Mouse (Mus musculus): ENCODE data around the gene D330045A20Rik. TPM values are rescaled to one million over a fixed set of nuclear protein-coding genes. Genes with fewer than 3 reads are reported as not detected.

Gene D330045A20Rik
- polyA plus RNA-seq, 1 experiment from 2014 or later, result 0.99 TPM

GRCm38 (mm10) chrX:139596404-139596803 lies 116.2 kb downstream of the D330045A20Rik start:
- no peak for ATAC-seq (ENCODE audit: low FRiP score, low TSS enrichment)
- WGBS, result 75% methylated on average over 6 of the region's 6 CpGs
- no peak overlapping the region for H3K4me2 ChIP-seq (replicated peaks; ENCODE audit: low read depth)
- no peak overlapping the region for H3K27ac ChIP-seq (replicated peaks)
- no peak overlapping the region for H3K9ac ChIP-seq (ENCODE audit: low read length)
- DNase-seq (ENCODE audit: low spot score), result no peak
- no peak overlapping the region for H3K4me3 ChIP-seq (ENCODE audit: low read depth, low read length)
- no peaks in the 10 kb centered on the region for H3K27me3 ChIP-seq (ENCODE audit: control insufficient read depth, insufficient read depth, low read length)
- TF ChIP-seq CTCF (IDR thresholded peaks at IDR 0.05; ENCODE audit: low read depth) (no peak), EP300 (optimal IDR thresholded peaks at IDR 0.05) (no peak)
- H3K4me1 ChIP-seq (replicated peaks; ENCODE audit: control insufficient read depth, insufficient read depth), result no peaks in the 10 kb centered on the region
- no peaks in the 10 kb centered on the region for H3K36me3 ChIP-seq (ENCODE audit: control insufficient read depth, insufficient read depth, low read length)
- no peaks in the 10 kb centered on the region for H3K9me3 ChIP-seq (ENCODE audit: control insufficient read depth, low read length)

Other genes starting within 250 kb of the D330045A20Rik start
- gene Trap1a, start 146.7 kb upstream of the D330045A20Rik start, polyA plus RNA-seq (2015; fragmentation: Nextera tagmentation; extraction: Ambion mirVana), result not detected in 2 replicates
- 104 and 114 TPM in 2 replicates for gene Rnf128, start 82.9 kb downstream of the D330045A20Rik start, polyA plus RNA-seq (2015; fragmentation: Nextera tagmentation; extraction: Ambion mirVana)
- 1.6 and 1.8 TPM in 2 replicates for gene Tbc1d8b, start 204.6 kb downstream of the D330045A20Rik start, polyA plus RNA-seq (2015; fragmentation: Nextera tagmentation; extraction: Ambion mirVana)
- 0.25 and 0.38 TPM in 2 replicates for gene Gm15013, start 234.1 kb downstream of the D330045A20Rik start, polyA plus RNA-seq (2015; fragmentation: Nextera tagmentation; extraction: Ambion mirVana)